Comparison of ENCODE assay signal across 8 mouse cellular contexts in genomic region chr11:64979489-64979845, GRCm38 (mm10). TPM values are rescaled to one million over a fixed set of nuclear protein-coding genes. Genes with fewer than 3 reads are reported as not detected.
DNase-seq lines count a peak whose midpoint lies in the region; ATAC-seq and TF ChIP-seq lines count a peak whose summit lies in the region.

No protein-coding gene starts in this region.

- 9% methylated on average over 9 of the region's 9 CpGs for WGBS in lung, postnatal 0 days
- 13% methylated on average over 9 of the region's 9 CpGs for WGBS in embryonic facial prominence, embryonic 13.5 days
- WGBS in limb, embryonic 10.5 days, result 11% methylated on average over 9 of the region's 9 CpGs
- 4% methylated on average over 9 of the region's 9 CpGs for WGBS in olfactory bulb, adult 2 months

- H3K9me3 ChIP-seq in lung, postnatal 0 days (ENCODE audit: low read length), result no peaks in the 10 kb centered on the region
- no peaks in the 10 kb centered on the region for H3K9me3 ChIP-seq in embryonic facial prominence, embryonic 13.5 days
- no peaks in the 10 kb centered on the region for H3K9me3 ChIP-seq in limb, embryonic 10.5 days (replicated peaks)

- no peak for DNase-seq in lung, postnatal 0 days (ENCODE audit: low spot score)
- no peak for DNase-seq in lung, postnatal 14 days
- no peak for DNase-seq in limb, embryonic 10.5 days (ENCODE audit: low spot score)
- DNase-seq in urinary bladder, postnatal 4 days (ENCODE audit: low spot score in 2 of 2), result no peak
- DNase-seq in adrenal gland, adult 18-20 months (ENCODE audit: low spot score in 2 of 2), result no peak
- no peak for DNase-seq in layer of hippocampus, adult 9-11 months

- no peak for TF ChIP-seq POLR2A in olfactory bulb, adult 2 months (IDR thresholded peaks at IDR 0.05; ENCODE audit: insufficient read depth, low read depth, low read length)

- peak overlapping the region; percentile 87 for H3K4me3 ChIP-seq in lung, postnatal 0 days (ENCODE audit: low read depth, low read length)
- H3K4me3 ChIP-seq in embryonic facial prominence, embryonic 13.5 days, result peak overlapping the region; percentile 94
- H3K4me3 ChIP-seq in limb, embryonic 10.5 days, result peak overlapping the region; percentile 77
- peak overlapping the region; percentile 72 for H3K4me3 ChIP-seq in olfactory bulb, adult 2 months (ENCODE audit: insufficient read depth, low read depth, low read length)

- H3K4me2 ChIP-seq in lung, postnatal 0 days (replicated peaks; ENCODE audit: low read depth, low read length), result peak overlapping the region; percentile 97
- peak overlapping the region; percentile 86 for H3K4me2 ChIP-seq in embryonic facial prominence, embryonic 13.5 days

- no peak overlapping the region for H3K27ac ChIP-seq in lung, postnatal 0 days (ENCODE audit: low read length)
- no peak overlapping the region for H3K27ac ChIP-seq in embryonic facial prominence, embryonic 13.5 days
- peak overlapping the region; percentile 73 for H3K27ac ChIP-seq in limb, embryonic 10.5 days
- H3K27ac ChIP-seq in olfactory bulb, adult 2 months (ENCODE audit: insufficient read depth, low read depth, low read length), result no peak overlapping the region

- H3K4me1 ChIP-seq in lung, postnatal 0 days (ENCODE audit: insufficient read depth, low read depth, low read length), result peaks cover 12% of the 10 kb centered on the region; the same call in 1 of the 2 replicates
- H3K4me1 ChIP-seq in embryonic facial prominence, embryonic 13.5 days, result peaks cover 17% of the 10 kb centered on the region
- peaks cover 19% of the 10 kb centered on the region for H3K4me1 ChIP-seq in limb, embryonic 10.5 days
- peaks cover 4% of the 10 kb centered on the region; the same call in 1 of the 2 replicates for H3K4me1 ChIP-seq in olfactory bulb, adult 2 months (ENCODE audit: control insufficient read depth, insufficient read depth, low read length)

- no peak for TF ChIP-seq CTCF in lung, postnatal 0 days (IDR thresholded peaks at IDR 0.05)
- TF ChIP-seq CTCF in olfactory bulb, adult 2 months (IDR thresholded peaks at IDR 0.05; ENCODE audit: insufficient read depth, low read depth, low read length), result no peak

- H3K27me3 ChIP-seq in lung, postnatal 0 days (replicated peaks; ENCODE audit: insufficient read depth, low read length), result no peaks in the 10 kb centered on the region
- H3K27me3 ChIP-seq in embryonic facial prominence, embryonic 13.5 days, result no peaks in the 10 kb centered on the region
- no peaks in the 10 kb centered on the region for H3K27me3 ChIP-seq in limb, embryonic 10.5 days (ENCODE audit: low read depth, poor library complexity, severe bottlenecking)

- no peak for ATAC-seq in lung, postnatal 0 days
- no peak for ATAC-seq in embryonic facial prominence, embryonic 13.5 days (ENCODE audit: insufficient number of reproducible peaks, insufficient read depth, low FRiP score, low TSS enrichment, low read depth)

- no peak for TF ChIP-seq EP300 in lung, postnatal 0 days (IDR thresholded peaks at IDR 0.05)

- H3K9ac ChIP-seq in lung, postnatal 0 days (replicated peaks; ENCODE audit: low read depth), result peak overlapping the region; percentile 73
- peak overlapping the region; percentile 83 for H3K9ac ChIP-seq in embryonic facial prominence, embryonic 13.5 days

- H3K36me3 ChIP-seq in lung, postnatal 0 days (ENCODE audit: insufficient read depth, low read length), result peaks cover 12% of the 10 kb centered on the region; the same call in 1 of the 2 replicates
- H3K36me3 ChIP-seq in embryonic facial prominence, embryonic 13.5 days, result peaks cover 31% of the 10 kb centered on the region
- peaks cover 39% of the 10 kb centered on the region for H3K36me3 ChIP-seq in limb, embryonic 10.5 days

RNA-seq across cellular contexts. Expression of gene Elac2, which starts 0.6 kb away (rescaled TPM):
- 9.9 and 10.9 TPM in 2 replicates for polyA plus RNA-seq in lung, postnatal 0 days (2015; fragmentation: Nextera tagmentation; extraction: Ambion mirVana)
- polyA plus RNA-seq in embryonic facial prominence, embryonic 13.5 days (2015; fragmentation: Nextera tagmentation; extraction: Ambion mirVana), result 23.8 and 28.4 TPM in 2 replicates
- 41.5 and 46.9 TPM in 2 replicates for polyA plus RNA-seq in limb, embryonic 10.5 days (2016; fragmentation: Nextera tagmentation; extraction: Ambion mirVana)
- not detected in 2 replicates for polyA plus RNA-seq in olfactory bulb, adult 2 months (2012; ENCODE audit: insufficient read depth, insufficient read length, low replicate concordance, missing spikeins)
- 10 to 100 TPM; 43.4 to 45.5 TPM for total RNA-seq in adrenal gland, adult 18-20 months (2021)
